Mouse (Mus musculus) telencephalon, adult 2 months (tissue): ENCODE results near the gene Naip1.
"Not testable (repeated sequence)": the region's sequence is repeated elsewhere in the genome, so short reads cannot be mapped to it uniquely, and the experiment has no call there.

ENCODE experiments used
- DNase-seq: peaks from one replicate; pipeline ENCODE4 v3.0.0-alpha.2; 2011; ENCODE audit warnings: low read depth, low spot score

Gene Naip1

DNA sequence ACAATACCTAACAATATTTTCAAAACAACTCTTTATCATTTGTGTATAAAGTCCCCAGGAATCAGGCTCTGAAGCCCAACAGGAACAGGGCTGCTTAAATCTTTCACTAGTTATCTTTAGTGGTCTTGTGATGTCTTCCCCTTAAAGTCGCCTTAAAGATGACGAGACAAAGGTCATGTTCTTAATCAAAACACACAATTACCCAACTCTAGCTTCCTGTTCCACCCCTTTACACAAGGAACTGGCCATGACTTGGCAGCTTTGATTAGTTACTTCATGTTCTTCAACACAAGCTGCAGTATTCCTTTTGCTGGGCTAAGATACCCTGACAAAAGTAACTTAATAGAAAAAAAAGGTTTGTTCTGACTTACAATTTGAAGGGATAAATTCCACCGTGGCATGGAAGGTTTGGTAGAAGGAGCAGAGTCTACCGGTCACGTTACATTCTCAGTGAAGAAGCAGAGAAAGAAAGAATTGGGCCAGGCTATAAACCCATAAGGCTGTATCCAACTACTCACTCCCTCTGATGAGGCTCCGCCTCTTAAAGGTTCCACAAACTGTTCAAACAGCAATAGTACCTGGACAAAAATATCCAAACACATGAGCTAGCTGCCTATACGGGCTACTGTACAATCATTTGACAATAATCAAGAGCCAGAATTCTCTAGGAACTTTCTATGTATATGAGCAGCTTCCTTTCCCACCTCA is 49.6 kb downstream of the Naip1 start:
- not testable (repeated sequence) for DNase-seq

DNA sequence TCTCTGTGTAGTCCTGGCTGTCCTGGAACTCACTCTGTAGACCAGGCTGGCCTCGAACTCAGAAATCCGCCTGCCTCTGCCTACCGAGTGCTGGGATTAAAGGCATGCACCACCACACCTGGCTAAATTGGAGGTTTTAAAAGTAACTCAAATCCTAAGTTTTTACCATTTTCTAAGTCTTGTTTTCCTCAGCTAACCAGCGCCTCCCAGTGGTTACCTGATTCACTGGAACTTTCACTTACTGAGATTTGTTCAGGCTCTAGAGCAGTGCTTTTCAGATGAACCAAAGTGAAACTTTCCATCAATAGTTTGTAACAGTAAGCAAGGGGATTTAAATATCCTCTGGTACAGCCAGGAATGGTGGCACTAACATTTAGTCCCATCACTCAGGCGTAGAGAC is 61.6 kb downstream of the Naip1 start:
- peak; percentile 8 for DNase-seq

DNA sequence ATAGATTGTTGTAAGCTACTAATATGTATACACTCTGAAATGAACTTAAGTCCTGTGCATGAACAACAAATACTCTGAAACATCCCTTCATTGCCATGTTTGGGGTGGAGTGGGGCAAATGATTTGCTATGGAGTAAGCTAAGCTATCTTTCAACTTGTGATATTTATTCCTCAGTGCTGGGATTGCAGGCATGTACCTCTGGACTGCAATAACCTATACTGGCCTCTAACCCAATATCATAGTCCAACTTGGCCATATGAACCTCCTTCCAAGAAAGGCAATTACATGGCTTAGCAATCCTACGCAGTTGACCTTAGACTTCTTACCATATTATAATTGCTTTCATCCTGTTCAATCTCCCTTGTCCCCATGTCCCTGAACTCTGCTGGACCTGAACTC is 82.1 kb downstream of the Naip1 start:
- no peak for DNase-seq
